Mouse (Mus musculus) cerebellum, adult 2 months (tissue): Measurements from ENCODE around the gene Wfdc16. TPM values are rescaled to one million over a fixed set of nuclear protein-coding genes. Genes with fewer than 3 reads are reported as not detected.

ENCODE experiments used
- DNase-seq, 2 experiments: peaks; one replicate each; pipeline ENCODE4 v3.0.0; 2021
- H3K27ac ChIP-seq: fragments of 200-500 bp; 2 replicates; pipeline ENCODE4 v1.5.1; 2012; ENCODE audit warnings: low read length, control low read depth, inconsistent platforms; ENCODE audit not compliant: insufficient read depth
- H3K27me3 ChIP-seq: fragments of 200-500 bp; 2 replicates; pipeline ENCODE4 v1.6.1; 2012; ENCODE audit warnings: inconsistent platforms, mild to moderate bottlenecking, low read length, moderate library complexity; ENCODE audit not compliant: control insufficient read depth, insufficient read depth
- H3K4me1 ChIP-seq: fragments of 200-500 bp; 2 replicates; pipeline ENCODE4 v1.6.1; 2011; ENCODE audit warnings: low read length; ENCODE audit not compliant: control insufficient read depth, insufficient read depth
- H3K4me3 ChIP-seq: fragments of 200-500 bp; replicated peaks from 2 replicates; pipeline ENCODE3; 2011; ENCODE audit warnings: mild to moderate bottlenecking, low read depth, low read length, control low read depth; ENCODE audit not compliant: insufficient read depth
- CTCF ChIP-seq: fragments of 200-500 bp; IDR thresholded peaks from 2 replicates; pipeline ENCODE4 v1.5.1; 2011; ENCODE audit warnings: low read depth, mild to moderate bottlenecking, control low read depth, low read length, moderate library complexity, borderline replicate concordance; ENCODE audit not compliant: insufficient read depth
- POLR2A ChIP-seq: fragments of 200-500 bp; IDR thresholded peaks from 2 replicates; pipeline ENCODE4 v1.6.1; 2011; ENCODE audit warnings: low read length, control low read depth, borderline replicate concordance; ENCODE audit not compliant: insufficient read depth
- WGBS: fragments of 180-500 bp; shearing (Covaris S2); methylation state at CpG from one replicate; pipeline ENCODE4 v1.1.7; 2018; 5-methylcytosine and 5-hydroxymethylcytosine counted together
- polyA plus RNA-seq: library from polyadenylated mRNA; depleted of rRNA; stranded (reverse); fragments of >200 nt; gene quantifications from 2 replicates; pipeline ENCODE4 v1.2.3, GENCODE M21; 2012

Gene Wfdc16
- polyA plus RNA-seq, 1 experiment: not detected

- Histone ChIP-seq H3K4me1 (no peaks in the 10 kb centered on the region), H3K27ac (no peak overlapping the region), H3K4me3 (no peak overlapping the region), H3K27me3 (no peaks in the 10 kb centered on the region)
- 11% methylated on average over 1 of the region's 1 CpGs for WGBS
- TF ChIP-seq POLR2A: no peak
- no peak for TF ChIP-seq CTCF
- DNase-seq: no peak
Observed at GRCm38 (mm10) chr2:164670938-164671337, 32.3 kb upstream of the Wfdc16 start.

DNA sequence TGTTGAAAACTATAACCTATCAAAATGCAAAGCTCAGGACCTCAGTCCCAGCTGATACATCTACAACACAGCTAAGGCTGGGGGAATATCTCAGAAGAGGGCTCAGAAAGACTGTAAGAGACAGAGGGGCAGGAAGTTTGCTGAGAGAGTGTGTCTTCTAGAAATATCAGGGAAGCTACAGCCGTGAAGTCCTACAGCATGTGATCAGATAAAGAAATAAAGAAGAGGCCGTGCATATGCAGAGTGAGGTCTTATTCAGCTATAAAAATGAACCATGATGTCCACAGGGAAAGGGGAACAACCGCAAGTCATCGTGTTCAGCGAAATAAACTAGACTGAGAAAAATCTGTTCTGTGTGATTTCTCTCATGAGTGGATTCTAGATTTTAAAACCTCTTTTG is 31.7 kb upstream of the Wfdc16 start:
- no peak for TF ChIP-seq CTCF
- no peak for TF ChIP-seq POLR2A
- H3K27ac ChIP-seq: no peak overlapping the region

GRCm38 (mm10) chr2:164664851-164665250 is 26.3 kb upstream of the Wfdc16 start:
- 83% methylated on average over 7 of the region's 7 CpGs for WGBS
- Histone ChIP-seq H3K27ac (no peak overlapping the region), H3K27me3 (no peaks in the 10 kb centered on the region), H3K4me1 (no peaks in the 10 kb centered on the region), H3K4me3 (no peak overlapping the region)
- DNase-seq: no peak
- TF ChIP-seq CTCF: no peak
- TF ChIP-seq POLR2A: no peak

More for the DNA sequence above, 31.7 kb upstream of the Wfdc16 start:
- no peak for DNase-seq
- Histone ChIP-seq H3K4me1 (no peaks in the 10 kb centered on the region), H3K27me3 (no peaks in the 10 kb centered on the region), H3K4me3 (no peak overlapping the region)
- WGBS: 82% methylated on average over 5 of the region's 5 CpGs

DNA sequence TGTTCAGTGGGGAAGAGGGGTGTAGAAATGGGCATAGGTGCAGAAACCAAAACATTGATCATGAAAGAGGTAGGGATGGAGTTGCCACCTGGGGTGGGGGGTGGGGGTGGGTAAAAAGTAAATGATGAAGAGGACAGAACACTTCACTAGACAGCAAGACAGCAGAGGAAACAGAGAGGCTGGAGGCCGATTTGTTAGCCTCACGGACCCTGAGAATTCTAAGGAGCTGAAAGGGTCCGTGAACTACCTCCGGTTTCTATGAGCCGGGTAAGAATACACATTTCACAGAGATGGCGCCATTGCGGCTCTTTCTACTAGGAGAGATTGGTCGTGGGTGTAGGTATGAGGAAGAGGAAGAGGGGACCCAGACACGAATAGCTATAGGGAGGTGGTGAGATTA is 17.9 kb upstream of the Wfdc16 start, which contains the start of gene Wfdc9:
Wfdc9 (minus strand) TSS at position 101 of the 400 bp plus-strand sequence.
- 79% methylated on average over 9 of the region's 9 CpGs for WGBS
- no peak within 1 kb of the TSS for H3K4me3 ChIP-seq
- no peak within 1 kb of the TSS for H3K27ac ChIP-seq
- no peak for DNase-seq
- no peaks in the 10 kb centered on the region for H3K4me1 ChIP-seq
- TF ChIP-seq CTCF (no peak), POLR2A (no peak)
- H3K27me3 ChIP-seq: no peaks in the 10 kb centered on the region

DNA sequence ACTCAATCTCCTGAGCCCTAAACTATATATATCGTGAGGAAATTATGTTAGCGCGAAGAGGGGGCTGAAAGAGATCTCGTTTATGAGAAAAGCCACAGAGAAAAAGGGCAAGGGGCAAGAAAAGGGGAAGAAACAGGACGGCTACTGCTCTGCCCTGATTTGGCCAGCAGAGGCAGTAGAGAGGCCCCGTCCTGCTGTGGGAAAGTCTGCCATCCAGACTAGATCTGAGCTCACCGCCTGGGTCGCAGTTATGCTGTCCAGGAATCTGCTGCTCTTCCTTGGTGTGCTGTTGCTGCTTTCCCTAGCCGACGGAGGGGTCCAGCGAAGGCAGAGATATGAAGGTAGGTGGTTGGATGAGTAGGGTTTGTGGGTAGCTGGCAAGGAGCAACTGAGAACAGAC is 17.3 kb upstream of the Wfdc16 start, which contains the start of gene Wfdc10:
Wfdc10 (plus strand) TSS at position 189 of the 400 bp plus-strand sequence.
- Histone ChIP-seq H3K4me1 (no peaks in the 10 kb centered on the region), H3K4me3 (no peak within 1 kb of the TSS), H3K27me3 (no peaks in the 10 kb centered on the region), H3K27ac (no peak within 1 kb of the TSS)
- 13% methylated on average over 11 of the region's 11 CpGs for WGBS
- TF ChIP-seq CTCF (peak; percentile 59), POLR2A (no peak)
- DNase-seq: peak in 1 of 2 experiments; percentile 13

DNA sequence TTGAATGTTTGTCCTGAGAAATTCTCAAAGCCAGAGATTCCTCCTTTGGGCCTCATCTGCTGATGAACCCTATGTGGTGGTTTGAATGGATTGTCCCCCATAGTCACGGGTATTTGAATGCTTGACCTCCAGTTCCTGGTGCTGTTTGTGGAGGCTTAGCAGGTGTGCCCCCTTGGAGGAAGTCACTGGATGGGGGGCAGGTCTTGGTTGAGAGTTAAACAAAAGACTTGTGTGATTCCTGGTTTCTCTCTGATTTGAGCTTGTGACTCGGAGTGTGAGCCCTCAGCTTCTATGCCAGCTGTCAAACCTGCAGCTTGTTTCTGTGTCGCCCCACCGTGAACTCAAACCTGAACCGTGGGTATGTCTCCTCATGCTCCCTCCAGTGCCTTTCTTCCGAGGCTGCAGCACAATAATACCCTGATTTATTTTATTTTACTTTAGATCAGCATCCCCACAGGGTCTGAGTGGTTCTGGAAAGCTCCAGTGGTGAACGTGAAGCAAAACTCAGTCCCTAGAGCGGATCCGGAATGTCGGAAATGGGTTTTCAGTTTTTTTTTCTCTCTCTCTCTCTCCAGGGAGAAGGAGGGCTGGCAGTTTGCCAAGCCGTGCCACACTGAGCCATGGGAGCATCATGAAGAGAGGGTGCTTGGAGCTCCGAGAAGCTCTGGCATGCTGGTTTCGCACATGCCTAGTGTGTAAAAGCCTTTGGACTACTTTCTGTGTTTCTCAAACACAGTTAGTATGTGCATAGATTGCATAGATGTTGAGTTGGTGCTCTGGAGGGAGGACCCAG is 3.5 kb upstream of the Wfdc16 start:
- H3K4me3 ChIP-seq: no peak overlapping the region
- H3K27me3 ChIP-seq: no peaks in the 10 kb centered on the region; the same call in 1 of the 2 replicates
- H3K27ac ChIP-seq: no peak overlapping the region
- no peak for DNase-seq
- no peaks in the 10 kb centered on the region for H3K4me1 ChIP-seq
- no peak for TF ChIP-seq POLR2A
- no peak for TF ChIP-seq CTCF
- WGBS: 40% methylated on average over 13 of the region's 13 CpGs

GRCm38 (mm10) chr2:164641129-164641528 is 2.5 kb upstream of the Wfdc16 start:
- no peak for TF ChIP-seq CTCF
- no peak for TF ChIP-seq POLR2A
- H3K27me3 ChIP-seq: no peaks in the 10 kb centered on the region; the same call in 1 of the 2 replicates
- WGBS: 60% methylated on average over 7 of the region's 7 CpGs
- DNase-seq: no peak
- no peaks in the 10 kb centered on the region for H3K4me1 ChIP-seq
- no peak overlapping the region for H3K4me3 ChIP-seq
- H3K27ac ChIP-seq: no peak overlapping the region

DNA sequence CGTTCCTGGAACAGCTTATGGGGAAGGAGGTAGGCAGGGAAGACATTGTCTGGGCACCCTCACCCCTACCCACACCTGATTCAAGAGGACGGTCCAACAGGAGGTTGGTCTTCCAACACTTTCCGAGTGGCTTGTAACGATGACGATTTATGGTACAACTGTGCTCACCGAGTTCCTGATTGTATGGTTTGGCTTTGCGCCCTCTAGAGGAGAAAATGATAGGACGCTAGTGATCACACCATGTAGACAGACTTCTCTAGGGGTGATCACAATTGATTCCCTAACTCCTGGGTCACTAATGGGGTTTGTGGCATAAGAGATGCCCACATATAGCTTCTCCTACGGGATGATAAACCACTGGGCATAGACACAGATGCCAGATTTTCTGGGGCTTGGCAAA is 3.3 kb downstream of the Wfdc16 start:
- TF ChIP-seq CTCF: no peak
- TF ChIP-seq POLR2A: no peak

More for the DNA sequence above, 3.3 kb downstream of the Wfdc16 start:
- no peak for DNase-seq
- no peaks in the 10 kb centered on the region for H3K4me1 ChIP-seq
- no peaks in the 10 kb centered on the region for H3K27me3 ChIP-seq
- WGBS: 77% methylated on average over 9 of the region's 9 CpGs
- no peak overlapping the region for H3K4me3 ChIP-seq
- no peak overlapping the region for H3K27ac ChIP-seq
